Mouse (Mus musculus): ENCODE results near the gene Olfr564. TPM values are rescaled to one million over a fixed set of nuclear protein-coding genes. Genes with fewer than 3 reads are reported as not detected.

The Olfr564 gene
- polyA plus RNA-seq (2017; shearing (Covaris generic)), result not detected

DNA sequence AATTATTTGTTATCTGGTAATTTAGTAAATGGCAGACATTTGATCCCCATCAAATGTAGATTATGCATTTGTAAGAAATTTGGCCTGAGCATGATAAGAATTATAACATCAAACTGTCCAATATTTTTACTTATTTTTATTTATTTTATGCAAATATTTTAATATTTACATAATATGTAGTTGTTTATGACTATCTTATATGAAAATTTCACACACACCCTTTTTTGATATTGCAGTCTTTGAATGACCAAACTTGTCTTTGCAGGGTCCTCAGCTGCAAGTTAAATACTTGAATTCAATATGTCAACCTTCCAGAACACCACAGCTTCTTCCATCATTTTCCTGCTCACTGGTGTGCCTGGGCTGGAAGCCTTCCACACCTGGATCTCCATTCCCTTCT lies at the start of gene Olfr564:
Gene Olfr564 (plus strand): TSS at position 301 of the 400 bp plus-strand sequence.

DNA sequence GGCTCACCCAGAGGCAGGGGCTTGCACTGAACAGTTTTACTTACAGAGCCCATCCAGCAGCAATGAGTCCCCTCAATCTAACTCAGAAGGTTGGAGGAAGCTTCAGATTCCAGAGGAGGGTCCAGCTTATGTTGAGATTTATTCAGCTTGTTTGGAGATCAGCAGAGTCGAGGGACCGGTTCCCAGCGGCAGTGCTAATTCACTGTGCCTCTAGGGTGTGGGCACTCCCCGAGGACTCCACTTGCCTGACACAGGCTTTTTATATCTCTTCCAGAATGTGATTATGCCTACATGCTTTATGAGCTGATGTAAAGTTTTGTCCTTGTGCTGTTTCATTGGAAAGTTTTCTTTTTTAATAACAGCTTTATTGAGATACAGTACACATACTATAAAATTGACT lies 44.0 kb upstream of the Olfr564 start, which contains the start of the genes Olfr560 and Olfr78:
Gene Olfr560 (minus strand): TSS at position 101 of the 400 bp plus-strand sequence.
Gene Olfr78 (minus strand): TSS at position 206 of the 400 bp plus-strand sequence.

GRCm38 (mm10) chr7:102770921-102771320 lies 32.4 kb upstream of the Olfr564 start, which contains the start of gene Olfr561:
Olfr561 (plus strand) TSS chr7:102771221.

Other genes starting within 250 kb of the Olfr564 start
- gene Trim21, start 238.0 kb upstream of the Olfr564 start, polyA plus RNA-seq (2017; shearing (Covaris generic)), result 19.6 TPM
- gene Olfr550, start 232.0 kb upstream of the Olfr564 start, polyA plus RNA-seq (2017; shearing (Covaris generic)), result 0.22 TPM
- gene Olfr551, start 211.6 kb upstream of the Olfr564 start, polyA plus RNA-seq (2017; shearing (Covaris generic)), result 0.09 TPM
- gene Olfr552, start 205.7 kb upstream of the Olfr564 start, polyA plus RNA-seq (2017; shearing (Covaris generic)), result not detected
- gene Olfr553, start 185.3 kb upstream of the Olfr564 start, polyA plus RNA-seq (2017; shearing (Covaris generic)), result not detected
- gene Olfr554, start 165.0 kb upstream of the Olfr564 start, polyA plus RNA-seq (2017; shearing (Covaris generic)), result 0.95 TPM
- not detected for gene Olfr555, start 144.7 kb upstream of the Olfr564 start, polyA plus RNA-seq (2017; shearing (Covaris generic))
- gene Olfr556, start 138.6 kb upstream of the Olfr564 start, polyA plus RNA-seq (2017; shearing (Covaris generic)), result not detected
- gene Trim68, start 116.2 kb upstream of the Olfr564 start, polyA plus RNA-seq (2017; shearing (Covaris generic)), result 7.4 TPM
- not detected for gene Olfr557, start 107.6 kb upstream of the Olfr564 start, polyA plus RNA-seq (2017; shearing (Covaris generic))
- gene Olfr558, start 101.3 kb upstream of the Olfr564 start, polyA plus RNA-seq (2017; shearing (Covaris generic)), result not detected
- not detected for gene Olfr33, start 84.4 kb upstream of the Olfr564 start, polyA plus RNA-seq (2017; shearing (Covaris generic))
- not detected for gene Olfr559, start 76.0 kb upstream of the Olfr564 start, polyA plus RNA-seq (2017; shearing (Covaris generic))
- not detected for gene Olfr560, start 44.1 kb upstream of the Olfr564 start, polyA plus RNA-seq (2017; shearing (Covaris generic))
- not detected for gene Olfr78, start 44.0 kb upstream of the Olfr564 start, polyA plus RNA-seq (2017; shearing (Covaris generic))
- not detected for gene Olfr561, start 32.3 kb upstream of the Olfr564 start, polyA plus RNA-seq (2017; shearing (Covaris generic))
- gene Olfr566, start 55.3 kb downstream of the Olfr564 start, polyA plus RNA-seq (2017; shearing (Covaris generic)), result not detected
- gene Olfr568, start 73.6 kb downstream of the Olfr564 start, polyA plus RNA-seq (2017; shearing (Covaris generic)), result 0.41 TPM
- gene Olfr569, start 87.4 kb downstream of the Olfr564 start, polyA plus RNA-seq (2017; shearing (Covaris generic)), result not detected
- not detected for gene Olfr570, start 91.1 kb downstream of the Olfr564 start, polyA plus RNA-seq (2017; shearing (Covaris generic))
- gene Olfr571, start 114.1 kb downstream of the Olfr564 start, polyA plus RNA-seq (2017; shearing (Covaris generic)), result not detected
- not detected for gene Olfr572, start 120.9 kb downstream of the Olfr564 start, polyA plus RNA-seq (2017; shearing (Covaris generic))
- gene Olfr573-ps1, start 139.1 kb downstream of the Olfr564 start, polyA plus RNA-seq (2017; shearing (Covaris generic)), result 0.44 TPM
- gene Olfr574, start 145.0 kb downstream of the Olfr564 start, polyA plus RNA-seq (2017; shearing (Covaris generic)), result not detected
- not detected for gene Olfr575, start 155.3 kb downstream of the Olfr564 start, polyA plus RNA-seq (2017; shearing (Covaris generic))
- not detected for gene Olfr576, start 159.2 kb downstream of the Olfr564 start, polyA plus RNA-seq (2017; shearing (Covaris generic))
- 0.20 TPM for gene Olfr577, start 172.5 kb downstream of the Olfr564 start, polyA plus RNA-seq (2017; shearing (Covaris generic))
- not detected for gene Olfr578, start 185.8 kb downstream of the Olfr564 start, polyA plus RNA-seq (2017; shearing (Covaris generic))
- gene Olfr582, start 234.5 kb downstream of the Olfr564 start, polyA plus RNA-seq (2017; shearing (Covaris generic)), result not detected
- gene Olfr583, start 247.8 kb downstream of the Olfr564 start, polyA plus RNA-seq (2017; shearing (Covaris generic)), result not detected